ENCODE assay signal across 9 mouse cellular contexts in genomic region chr1:178683631-178684030, GRCm38 (mm10).
DNase-seq lines count a peak whose midpoint lies in the region; ATAC-seq and TF ChIP-seq lines count a peak whose summit lies in the region.
"Had no signal": no experiment of that assay in that cellular context is flagged by ENCODE, and none has a peak within 500 bp of the region (broad histone marks: within the 10 kb centered on the region; RNA-seq: fewer than 3 reads in every experiment).

No protein-coding gene starts in this region.

- peak; percentile 58 for DNase-seq in hindbrain, postnatal 0 days (ENCODE audit: low spot score)
- DNase-seq in brain, embryonic 14.5 days (ENCODE audit: low read depth) = peak; percentile 47
- peak; percentile 28 to 73 for DNase-seq in left cerebral cortex, postnatal 25 days (ENCODE audit: low spot score in 2 of 2)
- no peak for DNase-seq in thymus, postnatal 0 days (ENCODE audit: low spot score)
- no peak for DNase-seq in thymus, postnatal 36 days
- no peak for DNase-seq in testis, postnatal 10 days (ENCODE audit: low spot score)

- 37% methylated on average over 10 of the region's 10 CpGs for WGBS in hindbrain, postnatal 0 days
- 70% methylated on average over 10 of the region's 10 CpGs for WGBS in hindbrain, embryonic 12.5 days
- WGBS in kidney, embryonic 15.5 days = 17% methylated on average over 10 of the region's 10 CpGs

- H3K4me1 ChIP-seq in hindbrain, postnatal 0 days (ENCODE audit: insufficient read depth, low read length) = no peaks in the 10 kb centered on the region
- peaks cover 13% of the 10 kb centered on the region for H3K4me1 ChIP-seq in hindbrain, embryonic 12.5 days
- H3K4me1 ChIP-seq in kidney, embryonic 15.5 days = peaks cover 38% of the 10 kb centered on the region

- ATAC-seq in hindbrain, postnatal 0 days = peak; percentile 68; the same call in 1 of the 2 replicates
- ATAC-seq in hindbrain, embryonic 12.5 days (ENCODE audit: low FRiP score) = no peak
- ATAC-seq in kidney, embryonic 15.5 days (replicated peaks; ENCODE audit: low FRiP score) = peak; percentile 92

- no peaks in the 10 kb centered on the region for H3K36me3 ChIP-seq in hindbrain, postnatal 0 days (ENCODE audit: insufficient read depth, low read length)
- H3K36me3 ChIP-seq in hindbrain, embryonic 12.5 days = no peaks in the 10 kb centered on the region
- peaks cover 3% of the 10 kb centered on the region; the same call in 1 of the 2 replicates for H3K36me3 ChIP-seq in kidney, embryonic 15.5 days

- intact Hi-C loops in left cerebral cortex, postnatal 25 days (cut with DNase I) = no loop called here

- no peak overlapping the region for H3K4me3 ChIP-seq in hindbrain, postnatal 0 days (ENCODE audit: low read length)
- no peak overlapping the region for H3K4me3 ChIP-seq in hindbrain, embryonic 12.5 days
- H3K4me3 ChIP-seq in kidney, embryonic 15.5 days (replicated peaks) = no peak overlapping the region
- H3K4me3 ChIP-seq: hindbrain, embryonic 13.5 days had no signal

- H3K27me3 ChIP-seq in hindbrain, postnatal 0 days (ENCODE audit: insufficient read depth, low read length) = no peaks in the 10 kb centered on the region
- peaks cover 4% of the 10 kb centered on the region; the same call in 1 of the 2 replicates for H3K27me3 ChIP-seq in hindbrain, embryonic 12.5 days
- H3K27me3 ChIP-seq in kidney, embryonic 15.5 days = peaks cover 7% of the 10 kb centered on the region; the same call in 1 of the 2 replicates
- H3K27me3 ChIP-seq: hindbrain, embryonic 13.5 days had no signal

- H3K9me3 ChIP-seq in hindbrain, postnatal 0 days (ENCODE audit: low read length) = no peaks in the 10 kb centered on the region
- no peaks in the 10 kb centered on the region for H3K9me3 ChIP-seq in hindbrain, embryonic 12.5 days (replicated peaks)
- no peaks in the 10 kb centered on the region for H3K9me3 ChIP-seq in kidney, embryonic 15.5 days (replicated peaks)
- H3K9me3 ChIP-seq: hindbrain, embryonic 13.5 days had no signal

- H3K4me2 ChIP-seq in hindbrain, postnatal 0 days (ENCODE audit: low read depth, low read length) = no peak overlapping the region
- no peak overlapping the region for H3K4me2 ChIP-seq in hindbrain, embryonic 12.5 days (replicated peaks)
- H3K4me2 ChIP-seq in kidney, embryonic 15.5 days = 0 out of 2 replicates have a peak overlapping the region, but pooled peaks have one; percentile 22
- H3K4me2 ChIP-seq: hindbrain, embryonic 13.5 days had no signal

- H3K27ac ChIP-seq in hindbrain, postnatal 0 days = no peak overlapping the region
- no peak overlapping the region for H3K27ac ChIP-seq in hindbrain, embryonic 12.5 days
- peak overlapping the region; percentile 73 for H3K27ac ChIP-seq in kidney, embryonic 15.5 days
- H3K27ac ChIP-seq: hindbrain, embryonic 13.5 days had no signal

- no peak for TF ChIP-seq CTCF in hindbrain, postnatal 0 days (IDR thresholded peaks at IDR 0.05; ENCODE audit: low read depth)
- no peak for TF ChIP-seq CTCF in brain, embryonic 14.5 days (IDR thresholded peaks at IDR 0.05; ENCODE audit: borderline replicate concordance, extremely low read depth, insufficient read depth, insufficient read length)

- H3K9ac ChIP-seq in hindbrain, postnatal 0 days (replicated peaks; ENCODE audit: low read length) = no peak overlapping the region
- H3K9ac ChIP-seq in hindbrain, embryonic 12.5 days = no peak overlapping the region
- H3K9ac ChIP-seq in kidney, embryonic 15.5 days = no peak overlapping the region
- H3K9ac ChIP-seq: hindbrain, embryonic 13.5 days had no signal

- TF ChIP-seq POLR2A in brain, embryonic 14.5 days (IDR thresholded peaks at IDR 0.05; ENCODE audit: borderline replicate concordance, extremely low read depth, insufficient read depth, insufficient read length, poor library complexity, severe bottlenecking) = no peak

Comparison
In these comparisons a context has a peak if more than half of its experiments do, and no peak if none do; other contexts are left out.
1. DNase-seq: peak in hindbrain, postnatal 0 days (single experiment), brain, embryonic 14.5 days (single experiment) and left cerebral cortex, postnatal 25 days (2 of 2); none in thymus, postnatal 0 days (single experiment), thymus, postnatal 36 days (0 of 2) and testis, postnatal 10 days (single experiment).